Mouse (Mus musculus) adipocyte (in vitro differentiated cells): ENCODE results near the gene Zfp185.

Source experiments
- DNase-seq: peaks from one replicate; pipeline ENCODE4 v3.0.0-alpha.2; 2016; ENCODE audit warnings: low spot score

The Zfp185 gene

DNA sequence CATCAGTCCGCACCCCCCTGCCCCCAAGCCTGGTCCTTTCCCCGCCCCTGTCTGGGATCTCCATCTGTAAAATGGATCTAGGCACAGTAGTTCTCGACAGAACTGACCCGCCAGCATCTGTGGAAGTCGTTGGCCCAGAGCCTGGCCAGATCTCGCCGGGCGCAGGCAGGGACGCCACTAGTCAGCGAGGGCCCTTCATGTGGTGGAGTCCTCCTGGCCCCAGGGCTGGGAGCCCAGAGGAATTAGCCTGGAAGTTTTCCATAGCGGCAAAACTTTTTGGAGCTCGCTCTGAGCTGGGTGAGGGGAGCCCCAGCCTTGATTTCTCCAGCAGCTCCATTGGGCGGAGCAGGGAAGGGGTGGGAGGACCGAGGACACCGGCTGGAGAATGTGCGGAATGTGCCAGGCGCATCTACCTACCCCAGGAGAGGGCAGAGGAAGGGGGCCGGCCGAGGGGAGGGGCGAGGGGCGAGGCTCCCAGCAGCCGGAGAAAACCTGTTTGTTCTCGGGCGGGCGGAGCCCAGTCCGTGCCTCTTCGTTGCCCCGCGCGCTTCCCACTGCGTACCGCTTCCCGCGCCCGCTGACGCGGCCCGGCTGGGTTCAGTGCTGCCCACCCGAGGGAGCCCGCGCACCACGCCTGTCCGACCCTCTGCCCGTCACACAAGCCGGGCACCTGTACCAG lies at the start of gene Zfp185:
TSS of gene Zfp185 (plus strand) at position 499 of the 679 bp plus-strand sequence.
- no peak for DNase-seq

DNA sequence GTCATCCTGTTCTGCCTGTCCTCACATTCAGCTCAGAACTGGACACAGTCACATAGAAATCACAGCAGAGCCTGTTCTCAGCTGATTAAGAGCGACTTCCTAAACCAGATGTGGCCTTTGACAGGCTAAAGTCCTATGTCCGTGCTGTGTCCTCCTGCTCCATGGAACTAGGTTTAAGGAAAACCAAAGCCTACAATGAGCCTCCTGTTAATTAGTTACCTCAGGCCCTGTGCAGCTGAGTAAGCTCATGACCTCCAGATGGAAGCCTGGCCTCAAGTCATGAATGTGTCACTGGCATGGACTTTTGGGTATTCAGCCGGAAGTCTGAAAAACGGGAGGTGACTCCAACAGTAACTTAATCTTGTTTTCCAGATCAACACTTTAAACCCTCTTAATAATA lies 33.7 kb upstream of the Zfp185 start:
- DNase-seq = no peak

DNA sequence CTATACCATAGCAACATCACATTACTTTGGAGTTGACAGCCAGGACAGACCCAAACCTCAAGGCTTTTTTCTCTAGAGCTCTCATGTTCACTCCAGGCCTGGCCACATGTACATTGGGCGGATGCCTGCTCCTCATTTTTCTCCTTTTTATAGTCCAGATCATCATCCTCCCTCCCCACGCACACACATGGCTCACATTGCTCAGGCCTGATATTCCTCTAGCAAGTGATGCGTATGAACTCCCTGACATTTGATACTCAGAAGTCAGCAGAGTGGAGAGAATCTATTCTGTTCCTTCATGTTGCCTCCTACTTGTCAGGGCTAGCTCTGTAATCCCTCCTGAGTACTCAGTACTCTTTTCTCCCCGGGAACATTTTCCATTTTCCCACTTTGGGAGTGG lies 30.7 kb upstream of the Zfp185 start:
- no peak for DNase-seq

DNA sequence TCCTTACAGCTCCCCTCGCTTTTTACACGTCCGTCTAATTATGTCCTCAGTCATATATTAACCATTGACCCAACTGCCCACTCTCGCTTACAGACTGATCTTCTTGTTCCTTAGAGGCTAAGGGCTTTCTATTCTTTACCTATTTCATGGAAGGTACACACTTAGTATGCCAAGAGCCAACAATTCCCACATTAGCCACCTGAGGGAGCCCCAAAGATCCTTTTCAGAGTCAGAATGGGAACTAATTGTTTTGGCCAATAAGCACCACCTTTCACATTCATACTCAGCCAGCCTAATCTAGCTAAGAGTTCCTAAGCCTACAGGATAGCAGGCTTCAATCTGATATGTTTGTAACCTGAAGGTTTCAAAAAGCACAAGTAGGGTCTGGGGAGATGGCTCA lies 26.7 kb upstream of the Zfp185 start:
- DNase-seq = peak; percentile 68

DNA sequence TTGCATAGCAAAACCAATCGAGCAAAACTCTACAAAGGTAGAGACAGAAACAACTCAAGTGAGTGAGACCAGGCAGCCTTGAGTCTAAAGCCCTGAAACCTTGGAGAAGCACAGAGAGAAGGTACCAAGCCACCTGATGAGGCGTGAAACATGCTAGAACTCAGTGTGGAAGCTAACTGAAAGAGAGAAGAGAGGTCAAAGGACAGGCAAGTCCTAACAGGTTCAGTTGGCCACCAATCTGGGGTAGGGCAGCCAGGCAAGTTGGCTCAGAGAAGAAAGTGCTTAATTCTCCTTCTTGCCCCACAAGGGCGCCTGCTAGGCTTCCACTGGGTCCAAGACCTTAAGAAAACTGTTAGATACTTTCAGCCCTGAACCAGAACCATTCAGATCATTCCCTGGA lies 25.6 kb upstream of the Zfp185 start:
- DNase-seq = no peak

DNA sequence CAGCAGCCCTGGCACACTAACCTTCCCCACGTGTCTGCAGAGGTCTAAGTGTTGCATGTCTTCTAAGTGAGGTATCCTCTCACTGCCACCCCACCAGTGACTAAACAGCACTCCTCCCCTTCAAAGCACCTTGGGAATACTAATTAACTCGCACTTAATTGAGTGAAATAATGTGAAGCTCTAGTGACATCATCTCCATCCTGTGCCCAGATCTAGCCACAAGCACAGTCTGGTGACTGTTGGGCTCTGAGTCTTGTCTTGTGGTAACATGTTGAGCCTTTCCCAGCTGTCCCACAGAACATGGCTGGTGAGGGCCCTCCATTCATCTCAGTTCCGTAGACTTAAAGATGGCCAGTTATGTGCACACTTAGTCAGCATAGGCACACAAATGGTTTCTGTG lies 24.4 kb upstream of the Zfp185 start:
- no peak for DNase-seq

DNA sequence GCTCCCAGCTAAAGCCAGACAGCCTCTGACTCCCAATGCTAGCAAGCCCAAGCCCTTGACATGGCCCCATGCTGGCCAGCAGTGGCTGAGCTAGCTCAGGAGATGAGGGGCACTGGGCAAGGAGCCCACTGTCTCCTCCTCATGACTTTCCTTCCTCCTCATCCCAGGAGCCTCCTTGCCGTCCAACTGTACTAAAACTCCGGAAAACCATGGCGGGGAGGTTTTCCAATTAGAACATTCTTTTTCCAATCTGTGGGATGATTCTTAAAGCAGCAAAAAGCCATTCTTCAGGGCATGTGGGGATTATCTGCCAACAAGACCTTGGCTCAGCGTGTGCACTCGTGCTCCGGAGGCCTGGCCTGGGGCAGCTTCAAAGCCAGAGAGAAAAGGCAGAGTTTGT lies 4.3 kb upstream of the Zfp185 start:
- DNase-seq = peak; percentile 39

DNA sequence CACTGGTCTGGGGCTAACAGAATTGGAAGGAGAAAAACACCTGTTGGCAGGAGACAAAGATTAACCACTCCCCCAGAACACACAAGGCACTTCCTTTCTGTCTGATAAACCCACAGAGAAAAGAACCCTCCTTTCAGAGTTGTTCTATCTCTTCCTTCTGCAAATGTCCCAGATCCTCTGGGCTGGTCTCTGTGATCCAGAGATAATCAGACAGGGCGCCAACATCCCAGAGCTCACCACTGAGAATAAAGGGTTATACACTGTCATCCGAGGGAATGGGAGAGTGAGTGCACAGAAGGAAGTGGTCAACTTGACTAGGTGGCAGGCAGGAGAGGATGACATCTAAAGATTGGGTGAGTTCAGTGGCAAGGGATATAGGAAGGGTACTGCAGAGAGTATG lies 1.5 kb upstream of the Zfp185 start:
- DNase-seq = no peak

DNA sequence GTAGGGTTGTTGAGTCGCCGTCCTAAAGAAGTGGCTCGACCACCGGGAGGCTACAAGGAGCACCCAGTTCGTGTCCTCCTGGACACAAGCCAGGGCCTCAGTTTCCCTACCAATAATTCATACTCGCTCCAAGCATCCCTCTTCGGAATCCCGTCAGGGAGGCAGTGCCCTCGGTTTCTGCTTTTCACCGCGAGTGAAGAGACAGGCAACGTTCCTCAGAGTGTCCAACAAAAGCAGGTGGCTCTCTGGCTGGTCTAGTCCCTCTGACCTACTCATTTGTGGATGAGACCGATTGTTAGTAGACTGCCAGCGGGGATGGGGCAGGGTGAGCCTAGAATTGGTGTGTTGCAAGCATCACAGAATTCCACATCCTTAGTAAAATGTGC lies 374 bp downstream of the Zfp185 start:
- DNase-seq = no peak

DNA sequence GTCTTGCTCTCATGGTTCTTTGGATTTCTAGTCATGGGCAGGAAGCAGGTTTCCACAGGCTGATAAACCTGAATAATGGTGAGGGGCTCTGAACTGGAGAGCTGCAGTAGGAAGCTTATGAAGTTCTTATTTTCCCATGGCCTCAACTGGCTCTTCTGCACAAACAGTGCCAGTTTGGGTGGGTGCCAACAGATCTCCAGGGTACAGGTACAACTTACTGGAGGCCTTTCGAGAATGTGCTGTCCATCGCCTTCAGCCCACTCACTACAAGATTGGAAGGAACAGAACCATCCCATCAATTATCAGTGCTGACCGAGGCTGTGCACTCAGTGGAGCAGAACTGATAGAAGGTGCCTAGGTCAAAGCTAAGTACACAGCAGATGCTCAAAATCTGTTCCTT lies 1.3 kb downstream of the Zfp185 start:
- no peak for DNase-seq

DNA sequence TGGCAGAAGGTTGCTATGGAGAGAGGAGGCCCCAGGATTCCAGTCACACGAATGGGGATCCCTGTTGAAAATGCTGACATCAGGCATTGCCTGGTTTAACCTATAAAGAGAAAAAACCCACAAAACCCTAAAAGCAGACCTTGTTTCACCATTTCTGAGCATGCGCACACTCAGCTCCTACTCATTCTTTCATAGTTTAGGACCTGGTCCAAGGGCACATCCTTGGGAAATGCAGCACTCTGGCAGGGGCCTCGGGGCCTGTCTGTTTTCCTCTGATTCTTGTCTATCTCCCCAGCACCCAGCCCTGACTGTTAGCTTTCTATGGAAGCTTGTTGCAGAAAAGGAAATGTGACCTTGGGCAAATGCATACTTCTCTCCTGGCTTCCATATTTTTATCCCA lies 3.4 kb downstream of the Zfp185 start:
- DNase-seq = no peak

DNA sequence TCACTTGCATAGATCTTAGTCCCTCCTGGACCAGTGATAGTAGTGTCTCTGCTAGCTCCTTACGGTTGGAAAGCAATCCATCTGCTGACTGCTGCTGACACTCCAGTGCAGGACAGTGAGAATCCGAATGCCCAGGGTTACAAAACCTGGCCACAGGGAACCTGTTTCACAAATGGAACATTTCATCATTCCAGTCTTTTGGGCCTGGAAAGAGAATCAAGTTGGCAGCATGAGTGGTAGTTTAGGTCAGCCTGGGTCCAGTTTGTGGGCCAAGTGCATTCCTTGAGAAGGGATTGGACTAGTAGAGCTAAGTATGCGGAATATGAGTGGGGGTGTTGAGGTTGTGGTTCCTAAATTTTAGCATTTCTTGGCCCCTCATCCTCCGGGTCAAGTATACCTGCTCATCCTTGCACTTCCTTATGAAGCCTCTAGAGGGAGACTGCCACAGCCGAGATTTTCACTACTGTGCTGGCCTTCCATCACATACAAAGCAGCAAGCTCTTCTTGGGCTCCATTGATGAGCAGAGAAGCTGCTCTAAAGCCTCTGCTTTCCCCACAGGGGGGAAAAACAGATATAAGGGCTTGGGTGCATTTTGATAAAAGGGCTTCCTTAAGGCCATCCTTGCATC lies 5.3 kb downstream of the Zfp185 start:
- DNase-seq = peak; percentile 76

DNA sequence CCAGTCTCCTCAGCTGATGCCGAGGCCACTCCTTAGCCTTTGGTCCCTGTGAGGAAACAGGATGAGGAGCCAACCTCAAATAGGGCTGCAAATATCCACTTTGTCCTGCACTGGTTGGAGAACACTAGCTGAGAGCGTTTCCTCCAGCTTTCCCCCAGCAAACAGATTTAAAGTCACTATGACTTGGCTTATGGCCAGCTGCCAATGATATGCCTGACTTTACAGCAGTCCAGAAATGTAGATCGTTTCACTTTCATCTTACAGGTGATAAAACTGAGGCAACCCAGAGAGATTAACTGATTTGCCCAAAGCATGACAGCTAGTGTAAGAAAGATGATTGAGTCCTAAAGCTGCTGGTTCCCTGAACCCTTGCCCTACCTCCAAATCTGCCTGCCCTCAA lies 8.4 kb downstream of the Zfp185 start:
- DNase-seq = no peak

DNA sequence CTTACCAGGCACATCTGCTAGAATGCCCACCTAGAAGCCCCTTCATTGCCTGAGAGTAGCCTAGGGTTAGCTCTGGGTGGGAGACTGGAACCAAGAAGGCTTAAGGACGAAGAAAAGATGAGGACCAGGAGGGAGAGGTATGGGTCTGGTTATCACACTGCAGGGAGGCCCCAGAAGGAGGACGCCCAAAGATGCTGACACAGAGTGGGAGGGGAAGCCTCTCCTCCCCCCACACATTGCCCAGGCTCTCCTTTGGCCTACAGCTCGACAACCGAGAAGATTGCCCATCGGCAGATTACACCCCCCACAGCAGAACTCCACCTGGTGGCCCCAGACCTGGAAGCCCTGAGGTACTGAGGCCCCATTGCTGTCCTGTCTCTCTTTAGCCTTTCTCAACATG lies 16.0 kb downstream of the Zfp185 start:
- DNase-seq = no peak

DNA sequence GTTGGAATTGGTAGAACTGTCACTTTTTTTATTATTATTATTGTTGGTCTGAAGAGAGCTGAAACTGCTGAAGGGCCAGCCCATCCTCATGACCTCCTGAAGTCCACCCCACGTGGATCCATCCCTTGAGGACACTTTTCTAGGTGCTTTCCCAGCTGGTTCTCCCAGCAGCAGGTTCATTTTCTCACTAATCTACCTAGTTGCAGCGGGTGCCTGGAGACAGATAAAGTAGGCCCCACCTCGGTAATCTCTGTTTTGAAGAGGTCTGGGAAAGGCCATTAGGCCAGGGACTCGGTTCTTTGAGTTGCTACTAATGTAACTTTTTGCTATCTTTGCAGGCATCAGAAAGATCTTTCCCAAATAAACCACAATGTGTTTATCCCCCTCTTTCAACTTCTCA lies 18.5 kb downstream of the Zfp185 start:
- no peak for DNase-seq

DNA sequence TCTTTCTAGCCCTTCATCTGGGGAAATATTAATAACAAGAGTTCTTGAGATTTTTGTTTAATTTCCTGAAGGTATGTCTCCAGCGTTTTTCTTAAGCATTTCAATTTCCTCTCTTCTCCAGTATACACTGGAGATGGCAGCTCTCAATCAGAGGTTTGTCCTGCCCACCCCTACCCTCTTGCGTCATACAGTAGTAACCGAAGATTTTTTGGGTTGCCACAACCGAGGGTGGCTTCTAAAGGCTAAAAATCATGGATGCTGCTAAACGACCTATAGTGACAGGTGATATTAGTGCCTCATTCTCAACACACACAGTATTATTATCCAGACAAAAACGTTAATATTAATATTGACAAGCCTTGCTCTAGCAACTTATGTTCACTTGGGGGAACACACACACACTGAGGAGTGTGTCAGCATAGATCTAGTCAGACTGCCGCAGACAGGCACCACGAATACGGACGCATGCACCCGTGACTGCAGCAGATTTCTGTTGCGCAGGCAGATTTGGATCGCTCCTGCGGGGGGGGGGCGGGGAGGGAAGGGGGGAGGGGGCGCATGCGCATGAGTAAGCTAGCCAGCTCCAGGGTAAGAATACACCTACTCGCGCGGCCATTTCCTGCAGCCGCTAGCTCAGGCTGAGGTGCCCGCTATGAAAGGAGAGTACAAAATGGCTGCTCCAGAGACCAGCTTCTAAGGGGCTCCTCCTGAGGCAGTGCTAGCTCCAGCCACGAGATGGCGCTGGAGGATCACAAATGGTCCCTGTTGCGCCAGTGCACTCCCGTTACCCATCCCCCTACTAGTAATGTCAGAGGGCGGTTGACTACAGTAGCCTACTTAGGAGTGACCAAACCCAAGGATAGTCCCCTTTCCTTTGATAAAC lies 20.7 kb downstream of the Zfp185 start:
- DNase-seq = peak; percentile 95

DNA sequence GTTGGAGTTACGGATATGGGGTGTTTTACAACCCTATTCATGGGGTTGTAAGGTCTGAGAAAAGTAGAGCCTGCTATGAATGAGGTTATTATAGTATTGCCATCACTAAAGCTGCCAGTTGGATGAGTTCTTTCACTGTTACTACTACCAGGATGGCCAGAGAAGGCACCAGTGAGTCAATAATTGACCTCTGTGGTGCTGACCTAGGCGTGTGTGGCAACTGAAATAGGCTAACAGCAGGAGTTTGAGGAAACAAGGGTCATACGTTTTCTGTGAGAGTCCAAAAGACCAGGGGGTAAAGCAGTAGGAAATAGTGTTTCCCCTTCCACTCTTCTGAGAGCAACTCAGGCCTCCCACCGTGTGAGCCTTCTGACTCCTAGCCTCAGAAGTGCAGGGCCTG lies 25.7 kb downstream of the Zfp185 start:
- DNase-seq = no peak

DNA sequence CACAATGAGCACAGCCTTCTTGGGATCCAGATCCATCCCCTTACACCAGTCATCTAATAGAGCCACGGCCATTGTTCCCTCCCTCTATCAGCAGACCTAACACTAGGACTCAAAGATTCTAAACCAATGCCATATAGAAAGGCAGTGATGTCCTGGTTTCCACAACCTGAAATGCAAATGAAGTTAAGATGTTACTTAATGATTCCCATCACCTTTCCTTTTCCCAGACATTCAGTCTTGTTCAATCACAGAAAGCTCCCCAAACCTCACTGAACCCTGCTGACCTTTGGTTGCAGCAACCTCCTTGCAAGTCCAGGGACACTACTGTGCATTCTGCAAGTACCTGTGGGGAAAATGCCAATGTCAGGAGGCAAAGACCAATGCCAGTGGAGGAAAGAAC lies 49.9 kb downstream of the Zfp185 start, which contains the start of gene Pnma5:
TSS of gene Pnma5 (minus strand) at position 101 of the 400 bp plus-strand sequence.
- no peak for DNase-seq

DNA sequence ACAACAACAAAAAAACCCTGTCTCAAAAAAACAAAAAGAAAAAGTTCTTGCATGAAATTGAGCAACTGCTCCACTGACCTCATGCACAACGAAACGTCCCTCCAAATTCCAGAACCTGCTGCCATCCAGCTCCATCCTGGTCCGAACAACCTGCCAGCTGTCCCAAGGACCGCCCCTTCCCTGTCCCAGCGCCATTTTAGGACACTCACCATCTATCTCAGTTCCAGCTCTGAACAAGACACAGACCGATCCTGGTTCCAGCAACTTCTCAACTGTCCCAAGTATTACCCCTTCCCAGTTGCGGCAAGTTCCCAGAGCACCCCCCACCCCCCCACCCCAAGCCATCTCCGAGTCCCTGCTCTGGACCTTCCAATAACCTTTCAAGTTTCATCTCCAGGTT lies 51.7 kb downstream of the Zfp185 start:
- no peak for DNase-seq

DNA sequence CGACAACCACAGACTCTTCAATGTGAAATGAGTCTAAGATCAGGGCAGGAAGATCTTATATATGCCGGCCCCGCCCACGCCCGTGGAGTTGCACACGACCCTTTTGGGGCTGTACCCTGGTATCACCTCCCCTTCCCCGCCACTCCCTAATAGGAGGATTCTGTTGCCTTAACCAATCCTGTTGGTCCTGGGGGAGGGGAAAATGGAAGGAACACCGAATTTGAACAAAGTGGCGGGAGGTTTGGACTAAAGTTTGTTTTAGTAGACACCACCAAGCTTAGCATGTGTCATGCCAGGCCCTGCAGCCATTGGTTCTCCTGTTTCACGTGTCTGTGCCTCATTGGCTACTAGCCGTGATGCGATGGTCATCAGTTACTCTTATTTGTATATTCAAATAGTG lies 52.5 kb downstream of the Zfp185 start:
- no peak for DNase-seq

DNA sequence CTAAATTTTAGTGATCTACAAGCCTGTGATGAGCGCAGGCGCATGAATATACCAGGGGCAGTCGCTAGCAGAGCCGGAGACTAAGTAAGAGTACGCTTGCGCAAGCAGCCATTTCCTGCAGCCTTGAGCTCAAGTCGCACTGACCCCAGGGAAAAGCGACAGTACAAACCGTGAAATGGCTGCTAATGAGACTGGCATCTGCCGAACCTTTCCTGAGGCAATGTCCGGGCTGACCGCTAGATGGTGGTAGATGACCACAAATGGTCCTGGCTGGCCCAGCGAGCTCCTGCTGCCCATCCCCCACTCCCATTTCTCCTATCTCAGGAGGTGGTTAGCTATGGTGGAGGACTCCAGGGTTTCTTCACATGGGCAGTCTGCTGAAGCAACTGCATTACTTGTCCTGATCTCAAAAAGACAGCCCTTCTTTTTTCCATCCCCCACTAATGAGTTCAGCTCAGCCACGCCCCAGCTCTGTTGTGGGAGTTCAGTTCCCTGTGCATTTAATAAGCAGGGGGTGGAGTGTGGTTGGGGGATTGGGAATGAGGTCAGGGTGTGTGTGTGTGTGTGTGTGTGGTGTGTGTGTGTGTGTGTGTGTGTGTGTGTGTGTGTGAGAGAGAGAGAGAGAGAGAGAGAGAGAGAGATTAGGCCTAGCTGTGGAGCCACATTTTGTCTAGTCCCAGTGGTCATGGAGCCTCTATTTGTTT lies 66.9 kb downstream of the Zfp185 start:
- peak; percentile 92 for DNase-seq

DNA sequence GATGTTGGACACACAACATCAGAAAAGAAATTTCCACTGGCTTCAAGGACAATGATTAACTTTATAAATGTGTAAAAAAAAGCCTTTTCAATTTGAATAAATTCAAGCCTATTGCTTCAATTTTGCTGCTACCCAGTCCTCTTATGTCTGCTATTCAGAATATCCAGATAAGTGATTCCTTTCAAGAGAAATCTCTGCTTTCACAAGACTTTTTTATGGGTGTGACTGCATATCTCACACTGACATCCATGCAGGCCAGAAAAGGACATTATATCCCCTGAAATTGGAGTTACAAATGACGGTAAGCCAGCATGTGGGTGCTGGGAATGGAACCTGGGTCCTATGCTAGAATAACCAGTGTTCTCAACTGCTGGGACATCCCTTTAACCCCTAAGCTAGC lies 74.4 kb downstream of the Zfp185 start:
- no peak for DNase-seq

DNA sequence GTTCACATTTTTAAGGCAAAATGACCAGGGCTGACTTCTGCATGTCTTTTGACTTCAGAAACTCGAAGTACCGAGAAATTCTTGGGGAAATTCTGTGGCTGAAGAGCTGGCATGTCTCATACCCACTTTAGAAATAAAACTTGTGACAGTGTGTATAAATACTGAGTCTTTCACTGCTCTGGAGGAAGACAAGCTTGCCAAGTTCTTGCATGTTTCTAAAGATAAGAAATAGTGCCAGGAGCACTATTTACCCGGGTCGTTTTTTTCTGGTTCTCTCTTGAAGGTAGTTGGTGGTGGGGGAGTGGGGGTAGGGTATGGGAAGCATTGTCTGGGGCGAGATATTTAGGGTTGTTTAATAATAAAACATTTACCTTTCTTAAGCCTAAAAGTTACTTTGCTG lies 75.2 kb downstream of the Zfp185 start:
- no peak for DNase-seq
